Mouse (Mus musculus) granulocyte monocyte progenitor cell, adult 5-6 weeks (primary cell): ENCODE measurements around the gene AA986860. TPM values are rescaled to one million over a fixed set of nuclear protein-coding genes. Genes with fewer than 3 reads are reported as not detected.

Source experiments
- ATAC-seq: replicated peaks from 2 replicates; pipeline ENCODE4 v1.8.0; 2016; ENCODE audit warnings: mild to moderate bottlenecking, moderate TSS enrichment, inconsistent platforms; ENCODE audit not compliant: poor library complexity, severe bottlenecking
- total RNA-seq, 2 experiments: library from RNA; stranded (forward) in 1 of 2; stranded (reverse) in 1 of 2; fragments of 200-712, 200-1000 nt in 1 of 2; fragments of >200 nt in 1 of 2; fragmentation: Nextera tagmentation in 1 of 2; gene quantifications; 2 replicates each; pipeline ENCODE4 v1.2.3; 2014 to 2017

The AA986860 gene
- total RNA-seq, 2 experiments from 2014 or later: 0.88 TPM; not detected in 1

- ATAC-seq: no peak
These were observed 39.3 kb downstream of the AA986860 start for GRCm38 (mm10) chr1:130770981-130771494.

GRCm38 (mm10) chr1:130775234-130775633 lies 43.5 kb downstream of the AA986860 start:
- no peak for ATAC-seq

- ATAC-seq: no peak
These were observed 44.0 kb downstream of the AA986860 start for GRCm38 (mm10) chr1:130775691-130776331.

- ATAC-seq: no peak
These were observed 44.9 kb downstream of the AA986860 start for GRCm38 (mm10) chr1:130776645-130777044.

GRCm38 (mm10) chr1:130779867-130780266 lies 48.1 kb downstream of the AA986860 start:
- no peak for ATAC-seq

- ATAC-seq: no peak
These were observed 52.3 kb downstream of the AA986860 start for GRCm38 (mm10) chr1:130784054-130784453.

- no peak for ATAC-seq
These were observed 55.2 kb downstream of the AA986860 start for GRCm38 (mm10) chr1:130787001-130787400.

- ATAC-seq: no peak
These were observed 58.0 kb downstream of the AA986860 start for GRCm38 (mm10) chr1:130789512-130790451.

Other genes starting within 250 kb of the AA986860 start
- not detected in 2 replicates for gene Zp3r, start 102.4 kb upstream of the AA986860 start, total RNA-seq (2014; fragmentation: Nextera tagmentation)
- gene Zp3r, start 102.4 kb upstream of the AA986860 start, total RNA-seq (2017): not detected in 2 replicates
- not detected in 2 replicates for gene C4bp, start 70.3 kb upstream of the AA986860 start, total RNA-seq (2014; fragmentation: Nextera tagmentation)
- not detected in 2 replicates for gene C4bp, start 70.3 kb upstream of the AA986860 start, total RNA-seq (2017)
- not detected in 2 replicates for gene Gm29427, start 16.2 kb upstream of the AA986860 start, total RNA-seq (2014; fragmentation: Nextera tagmentation)
- gene Gm29427, start 16.2 kb upstream of the AA986860 start, total RNA-seq (2017): not detected in 2 replicates
- 6.4 and 8.0 TPM in 2 replicates for gene Yod1, start 14.6 kb upstream of the AA986860 start, total RNA-seq (2014; fragmentation: Nextera tagmentation)
- 6.7 and 7.8 TPM in 2 replicates for gene Yod1, start 14.6 kb upstream of the AA986860 start, total RNA-seq (2017)
- gene Pfkfb2, start 2.7 kb upstream of the AA986860 start, total RNA-seq (2014; fragmentation: Nextera tagmentation): 6.6 and 9.1 TPM in 2 replicates
- gene Pfkfb2, start 2.7 kb upstream of the AA986860 start, total RNA-seq (2017): 13.9 and 15.7 TPM in 2 replicates
- gene Fcamr, start 68.9 kb downstream of the AA986860 start, total RNA-seq (2014; fragmentation: Nextera tagmentation): not detected in 2 replicates
- not detected in 2 replicates for gene Fcamr, start 68.9 kb downstream of the AA986860 start, total RNA-seq (2017)
- not detected in 2 replicates for gene Pigr, start 94.7 kb downstream of the AA986860 start, total RNA-seq (2014; fragmentation: Nextera tagmentation)
- not detected in 2 replicates for gene Pigr, start 94.7 kb downstream of the AA986860 start, total RNA-seq (2017)
- gene Fcmr, start 133.7 kb downstream of the AA986860 start, total RNA-seq (2014; fragmentation: Nextera tagmentation): not detected in 2 replicates
- gene Fcmr, start 133.7 kb downstream of the AA986860 start, total RNA-seq (2017): not detected in 2 replicates
- gene Il24, start 155.5 kb downstream of the AA986860 start, total RNA-seq (2014; fragmentation: Nextera tagmentation): not detected in 2 replicates
- gene Il24, start 155.5 kb downstream of the AA986860 start, total RNA-seq (2017): not detected in 2 replicates
- not detected in 2 replicates for gene Il20, start 179.5 kb downstream of the AA986860 start, total RNA-seq (2014; fragmentation: Nextera tagmentation)
- not detected in 2 replicates for gene Il20, start 179.5 kb downstream of the AA986860 start, total RNA-seq (2017)
- gene Il19, start 208.1 kb downstream of the AA986860 start, total RNA-seq (2014; fragmentation: Nextera tagmentation): not detected in 2 replicates
- not detected in 2 replicates for gene Il19, start 208.1 kb downstream of the AA986860 start, total RNA-seq (2017)